Mouse (Mus musculus): ENCODE data around the gene Rab20. TPM values are rescaled to one million over a fixed set of nuclear protein-coding genes. Genes with fewer than 3 reads are reported as not detected.
"Not testable (repeated sequence)": the region's sequence is repeated elsewhere in the genome, so short reads cannot be mapped to it uniquely, and the experiment has no call there.

Rab20 gene
- total and polyA plus RNA-seq, 2 experiments from 2014 or later, result 52.0 to 84.5 TPM

DNA sequence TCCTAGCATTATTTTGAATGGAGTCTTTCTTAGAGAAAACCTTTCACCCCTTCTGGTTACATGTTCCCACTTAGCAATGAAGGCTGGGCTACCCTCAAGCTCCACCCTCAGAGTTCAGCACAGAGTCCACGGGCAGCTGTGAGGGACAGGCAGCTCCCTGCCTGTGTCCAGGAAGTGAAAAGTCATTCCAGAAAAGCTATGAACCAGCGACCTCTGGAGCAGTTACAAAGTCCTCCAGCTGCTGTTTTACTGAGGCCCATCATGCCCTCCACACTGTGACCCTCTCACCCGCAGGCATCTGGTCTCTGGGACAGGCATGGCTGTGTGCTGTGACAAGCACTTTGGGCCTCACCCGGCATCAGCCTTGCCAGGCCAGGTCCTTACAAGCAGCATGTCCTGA lies 5.4 kb downstream of the Rab20 start:
- ATAC-seq (ENCODE audit: insufficient read depth, low read depth) (peak; percentile 30), DNase-seq (ENCODE audit: low spot score) (peak; percentile 69)
- H3K9ac ChIP-seq (replicated peaks; ENCODE audit: low read depth, low read length), result peak overlapping the region; percentile 45
- H3K4me3 ChIP-seq (ENCODE audit: low read depth, low read length), result no peak overlapping the region
- H3K9me3 ChIP-seq (replicated peaks; ENCODE audit: control insufficient read depth, low read length), result no peaks in the 10 kb centered on the region
- no peak for TF ChIP-seq EP300 (IDR thresholded peaks at IDR 0.05; ENCODE audit: low read depth)
- H3K27ac ChIP-seq (ENCODE audit: low read depth), result peak overlapping the region; percentile 97
- H3K27me3 ChIP-seq (ENCODE audit: control insufficient read depth, insufficient read depth, low read length), result no peaks in the 10 kb centered on the region
- peak overlapping the region; percentile 94; the same call in 1 of the 2 replicates for H3K4me2 ChIP-seq (ENCODE audit: low read depth, low read length)
- H3K36me3 ChIP-seq (replicated peaks; ENCODE audit: control insufficient read depth, insufficient read depth, low read length), result peaks cover 3% of the 10 kb centered on the region; the same call in 1 of the 2 replicates
- WGBS, result 14% methylated on average over 4 of the region's 4 CpGs
- peaks cover 44% of the 10 kb centered on the region for H3K4me1 ChIP-seq (ENCODE audit: control insufficient read depth, insufficient read depth)

DNA sequence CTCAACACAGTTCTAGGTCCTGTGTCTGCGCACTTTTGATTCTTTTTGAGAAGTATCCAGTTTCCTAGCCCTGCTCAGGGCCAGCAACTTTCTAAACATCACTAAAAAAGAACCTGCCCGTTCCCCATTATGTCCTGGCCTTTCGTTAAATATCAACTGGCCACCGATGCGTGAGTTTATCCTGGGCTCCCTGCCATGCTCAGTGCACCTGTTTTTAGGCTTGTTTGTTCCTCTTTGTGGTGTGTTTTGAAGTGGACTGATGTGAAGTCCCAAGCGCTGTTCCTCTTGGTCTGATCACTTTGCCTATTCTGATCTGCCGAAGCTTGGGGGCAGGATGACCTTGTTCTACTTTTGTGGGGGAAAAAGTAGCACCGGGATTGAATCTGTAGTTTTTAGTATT lies 7.2 kb downstream of the Rab20 start:
- H3K4me2 ChIP-seq (ENCODE audit: low read depth, low read length), result no peak overlapping the region
- H3K9ac ChIP-seq (replicated peaks; ENCODE audit: low read depth, low read length), result no peak overlapping the region
- no peaks in the 10 kb centered on the region for H3K27me3 ChIP-seq (ENCODE audit: control insufficient read depth, insufficient read depth, low read length)
- no peak overlapping the region for H3K4me3 ChIP-seq (ENCODE audit: low read depth, low read length)
- peaks cover 41% of the 10 kb centered on the region for H3K4me1 ChIP-seq (ENCODE audit: control insufficient read depth, insufficient read depth)
- DNase-seq (ENCODE audit: low spot score) (no peak), ATAC-seq (ENCODE audit: insufficient read depth, low read depth) (no peak)
- WGBS, result 54% methylated on average over 8 of the region's 8 CpGs
- H3K9me3 ChIP-seq (replicated peaks; ENCODE audit: control insufficient read depth, low read length), result peaks cover 5% of the 10 kb centered on the region; the same call in 1 of the 2 replicates
- TF ChIP-seq EP300 (IDR thresholded peaks at IDR 0.05; ENCODE audit: low read depth) (no peak), CTCF (IDR thresholded peaks at IDR 0.05; ENCODE audit: low read depth) (no peak)
- peak overlapping the region; percentile 43; the same call in 1 of the 2 replicates for H3K27ac ChIP-seq (ENCODE audit: low read depth)
- peaks cover 14% of the 10 kb centered on the region for H3K36me3 ChIP-seq (replicated peaks; ENCODE audit: control insufficient read depth, insufficient read depth, low read length)

- Histone ChIP-seq H3K4me2 (ENCODE audit: low read depth, low read length) (no peak overlapping the region), H3K9ac (replicated peaks; ENCODE audit: low read depth, low read length) (no peak overlapping the region; the same call in 1 of the 2 replicates), H3K27ac (ENCODE audit: low read depth) (peak overlapping the region; percentile 43), H3K9me3 (replicated peaks; ENCODE audit: control insufficient read depth, low read length) (peaks cover 5% of the 10 kb centered on the region; the same call in 1 of the 2 replicates), H3K36me3 (replicated peaks; ENCODE audit: control insufficient read depth, insufficient read depth, low read length) (peaks cover 14% of the 10 kb centered on the region), H3K4me3 (ENCODE audit: low read depth, low read length) (no peak overlapping the region), H3K4me1 (ENCODE audit: control insufficient read depth, insufficient read depth) (peaks cover 37% of the 10 kb centered on the region), H3K27me3 (ENCODE audit: control insufficient read depth, insufficient read depth, low read length) (no peaks in the 10 kb centered on the region)
- ATAC-seq (ENCODE audit: insufficient read depth, low read depth) (no peak), DNase-seq (ENCODE audit: low spot score) (no peak)
- WGBS, result 76% methylated on average over 7 of the region's 7 CpGs
- TF ChIP-seq CTCF (IDR thresholded peaks at IDR 0.05; ENCODE audit: low read depth) (no peak), EP300 (IDR thresholded peaks at IDR 0.05; ENCODE audit: low read depth) (no peak)
Observed at GRCm38 (mm10) chr8:11470694-11471093, 7.8 kb downstream of the Rab20 start.

- H3K9me3 ChIP-seq (replicated peaks; ENCODE audit: control insufficient read depth, low read length), result peaks cover 5% of the 10 kb centered on the region; the same call in 1 of the 2 replicates
- peak overlapping the region; percentile 40 for H3K27ac ChIP-seq (ENCODE audit: low read depth)
- peak; percentile 56 for DNase-seq (ENCODE audit: low spot score)
Observed at GRCm38 (mm10) chr8:11469095-11469494, 9.4 kb downstream of the Rab20 start.

GRCm38 (mm10) chr8:11466528-11466927 lies 12.0 kb downstream of the Rab20 start:
- H3K4me2 ChIP-seq (ENCODE audit: low read depth, low read length); H3K9ac ChIP-seq (replicated peaks; ENCODE audit: low read depth, low read length); H3K27ac ChIP-seq (ENCODE audit: low read depth); ATAC-seq (ENCODE audit: insufficient read depth, low read depth); H3K4me3 ChIP-seq (ENCODE audit: low read depth, low read length); H3K9me3 ChIP-seq (replicated peaks; ENCODE audit: control insufficient read depth, low read length); H3K27me3 ChIP-seq (ENCODE audit: control insufficient read depth, insufficient read depth, low read length); DNase-seq (ENCODE audit: low spot score): not testable (repeated sequence)
- WGBS, result 92% methylated on average over 4 of the region's 5 CpGs
- H3K36me3 ChIP-seq (replicated peaks; ENCODE audit: control insufficient read depth, insufficient read depth, low read length), result peaks cover 14% of the 10 kb centered on the region
- H3K4me1 ChIP-seq (ENCODE audit: control insufficient read depth, insufficient read depth), result peaks cover 35% of the 10 kb centered on the region

More at GRCm38 (mm10) chr8:11469095-11469494, 9.4 kb downstream of the Rab20 start:
- Histone ChIP-seq H3K27me3 (ENCODE audit: control insufficient read depth, insufficient read depth, low read length) (no peaks in the 10 kb centered on the region), H3K36me3 (replicated peaks; ENCODE audit: control insufficient read depth, insufficient read depth, low read length) (peaks cover 14% of the 10 kb centered on the region), H3K9ac (replicated peaks; ENCODE audit: low read depth, low read length) (no peak overlapping the region), H3K4me1 (ENCODE audit: control insufficient read depth, insufficient read depth) (peaks cover 40% of the 10 kb centered on the region), H3K4me3 (ENCODE audit: low read depth, low read length) (no peak overlapping the region), H3K4me2 (ENCODE audit: low read depth, low read length) (no peak overlapping the region)
- 7% methylated on average over 3 of the region's 3 CpGs for WGBS
- peak; percentile 58 for ATAC-seq (ENCODE audit: insufficient read depth, low read depth)
- TF ChIP-seq CTCF (IDR thresholded peaks at IDR 0.05; ENCODE audit: low read depth), result peak; percentile 89
- TF ChIP-seq EP300 (IDR thresholded peaks at IDR 0.05; ENCODE audit: low read depth), result no peak

DNA sequence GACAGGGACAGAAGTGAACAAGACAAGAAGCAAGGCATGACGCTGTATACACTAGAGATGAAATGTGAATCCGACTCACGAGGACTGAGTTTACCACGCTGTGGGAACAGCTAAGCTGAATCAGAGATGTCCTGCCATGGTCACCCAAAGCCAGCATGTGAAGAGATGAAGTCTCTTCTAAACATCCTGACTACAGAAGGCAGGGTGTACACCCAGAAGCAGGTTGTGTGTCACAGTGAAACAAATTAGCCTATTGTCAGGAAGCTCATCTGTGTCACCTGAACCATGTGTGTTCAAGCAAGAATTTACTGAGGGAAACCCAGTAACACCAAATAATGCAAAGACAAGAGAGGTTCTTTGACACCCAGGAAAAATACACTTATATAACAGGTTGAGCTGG lies 12.9 kb downstream of the Rab20 start:
- H3K4me3 ChIP-seq (ENCODE audit: low read depth, low read length), result no peak overlapping the region
- peaks cover 5% of the 10 kb centered on the region; the same call in 1 of the 2 replicates for H3K9me3 ChIP-seq (replicated peaks; ENCODE audit: control insufficient read depth, low read length)
- no peaks in the 10 kb centered on the region for H3K27me3 ChIP-seq (ENCODE audit: control insufficient read depth, insufficient read depth, low read length)
- WGBS, result 91% methylated on average over 4 of the region's 4 CpGs
- peaks cover 14% of the 10 kb centered on the region for H3K36me3 ChIP-seq (replicated peaks; ENCODE audit: control insufficient read depth, insufficient read depth, low read length)
- H3K4me1 ChIP-seq (ENCODE audit: control insufficient read depth, insufficient read depth), result peaks cover 39% of the 10 kb centered on the region
- no peak overlapping the region for H3K4me2 ChIP-seq (ENCODE audit: low read depth, low read length)
- H3K9ac ChIP-seq (replicated peaks; ENCODE audit: low read depth, low read length), result no peak overlapping the region
- DNase-seq (ENCODE audit: low spot score) (no peak), ATAC-seq (ENCODE audit: insufficient read depth, low read depth) (no peak)
- TF ChIP-seq CTCF (IDR thresholded peaks at IDR 0.05; ENCODE audit: low read depth), result no peak
- no peak for TF ChIP-seq EP300 (IDR thresholded peaks at IDR 0.05; ENCODE audit: low read depth)
- 0 out of 2 replicates have a peak overlapping the region, but pooled peaks have one; percentile 7 for H3K27ac ChIP-seq (ENCODE audit: low read depth)
